Mouse (Mus musculus) intestine, postnatal 0 days (tissue): ENCODE measurements around the gene Gars. TPM values are rescaled to one million over a fixed set of nuclear protein-coding genes. Genes with fewer than 3 reads are reported as not detected.

Source experiments
- ATAC-seq: fragments of 200-750 bp; cut with Nextera tagmentation; 2 replicates; pipeline ENCODE4 v1.8.0; 2017; ENCODE audit warnings: mild to moderate bottlenecking, moderate TSS enrichment, moderate library complexity
- H3K27ac ChIP-seq: fragments of 300-500 bp; sonication (generic); 2 replicates; pipeline ENCODE4 v1.5.1; 2014; ENCODE audit warnings: mild to moderate bottlenecking, low read depth, low read length, moderate library complexity
- H3K27me3 ChIP-seq: fragments of 300-500 bp; sonication (generic); replicated peaks from 2 replicates; pipeline ENCODE4 v1.6.1; 2014; ENCODE audit warnings: low read length, mixed read lengths; ENCODE audit not compliant: control insufficient read depth, insufficient read depth
- H3K36me3 ChIP-seq: fragments of 300-500 bp; sonication (generic); 2 replicates; pipeline ENCODE4 v1.6.1; 2014; ENCODE audit warnings: mild to moderate bottlenecking, moderate library complexity; ENCODE audit not compliant: control insufficient read depth, insufficient read depth
- H3K4me1 ChIP-seq: fragments of 300-500 bp; sonication (generic); replicated peaks from 2 replicates; pipeline ENCODE4 v1.6.1; 2014; ENCODE audit warnings: antibody characterized with exemption, low read length, mixed read lengths; ENCODE audit not compliant: control insufficient read depth, insufficient read depth
- H3K4me2 ChIP-seq: fragments of 300-500 bp; sonication (generic); replicated peaks from 2 replicates; pipeline ENCODE4 v1.6.1; 2014; ENCODE audit warnings: low read depth, mild to moderate bottlenecking, moderate library complexity
- H3K4me3 ChIP-seq: fragments of 300-500 bp; sonication (generic); 2 replicates; pipeline ENCODE4 v1.5.1; 2014; ENCODE audit warnings: low read depth, low read length
- H3K9ac ChIP-seq: fragments of 300-500 bp; sonication (generic); 2 replicates; pipeline ENCODE4 v1.6.1; 2014; ENCODE audit warnings: mild to moderate bottlenecking, low read depth, low read length
- H3K9me3 ChIP-seq: fragments of 300-500 bp; sonication (generic); 2 replicates; pipeline ENCODE4 v1.6.1; 2016; ENCODE audit warnings: mixed run types; ENCODE audit not compliant: control insufficient read depth
- CTCF ChIP-seq: sonication (generic); IDR thresholded peaks from 2 replicates; pipeline ENCODE4 v1.5.1; 2016; ENCODE audit warnings: low read depth, mild to moderate bottlenecking, control low read depth, antibody characterized with exemption, moderate library complexity
- WGBS: fragments of 180-500 bp; shearing (Covaris S2); extraction: QIAGEN DNeasy Blood & Tissue Kit; methylation state at CpG from one replicate; pipeline ENCODE4 v1.1.7; 2014; 5-methylcytosine and 5-hydroxymethylcytosine counted together
- polyA plus RNA-seq: library from polyadenylated mRNA; unstranded; fragments of >200 nt; fragmentation: Nextera tagmentation; extraction: Ambion mirVana; gene quantifications from 2 replicates; pipeline ENCODE4 v1.2.1, GENCODE M21; 2015

Gene Gars
- polyA plus RNA-seq, 1 experiment from 2014 or later: 67.7 TPM

GRCm38 (mm10) chr6:55010330-55011091, 27.3 kb upstream of the Gars start:
- Histone ChIP-seq H3K9me3 (no peaks in the 10 kb centered on the region), H3K27me3 (no peaks in the 10 kb centered on the region), H3K9ac (no peak overlapping the region), H3K4me3 (no peak overlapping the region), H3K36me3 (no peaks in the 10 kb centered on the region), H3K4me1 (no peaks in the 10 kb centered on the region), H3K27ac (no peak overlapping the region), H3K4me2 (no peak overlapping the region)
- no peak for TF ChIP-seq CTCF
- ATAC-seq: peak; percentile 63; the same call in 1 of the 2 replicates
- WGBS: 59% methylated on average over 4 of the region's 4 CpGs

GRCm38 (mm10) chr6:55012516-55012915, 25.3 kb upstream of the Gars start:
- WGBS: 68% methylated on average over 7 of the region's 7 CpGs
- no peak for TF ChIP-seq CTCF

GRCm38 (mm10) chr6:55014184-55014583, 23.6 kb upstream of the Gars start:
- Histone ChIP-seq H3K4me3 (no peak overlapping the region), H3K4me2 (no peak overlapping the region), H3K27ac (no peak overlapping the region), H3K36me3 (no peaks in the 10 kb centered on the region), H3K4me1 (0 out of 2 replicates have a peak, but pooled peaks cover 3% of the 10 kb centered on the region), H3K27me3 (no peaks in the 10 kb centered on the region), H3K9me3 (no peaks in the 10 kb centered on the region), H3K9ac (no peak overlapping the region)
- no peak for TF ChIP-seq CTCF
- no peak for ATAC-seq
- WGBS: 90% methylated on average over 3 of the region's 3 CpGs

More at GRCm38 (mm10) chr6:55012516-55012915, 25.3 kb upstream of the Gars start:
- Histone ChIP-seq H3K4me1 (0 out of 2 replicates have a peak, but pooled peaks cover 3% of the 10 kb centered on the region), H3K4me2 (no peak overlapping the region), H3K9ac (no peak overlapping the region), H3K9me3 (no peaks in the 10 kb centered on the region), H3K4me3 (no peak overlapping the region), H3K36me3 (no peaks in the 10 kb centered on the region), H3K27me3 (no peaks in the 10 kb centered on the region), H3K27ac (no peak overlapping the region)
- ATAC-seq: no peak

- H3K27me3 ChIP-seq: no peaks in the 10 kb centered on the region
- H3K27ac ChIP-seq: no peak overlapping the region
- H3K4me1 ChIP-seq: 0 out of 2 replicates have a peak, but pooled peaks cover 3% of the 10 kb centered on the region
- H3K36me3 ChIP-seq: no peaks in the 10 kb centered on the region
- peak overlapping the region; percentile 54 for H3K4me2 ChIP-seq
- H3K4me3 ChIP-seq: 0 out of 2 replicates have a peak overlapping the region, but pooled peaks have one; percentile 9
- TF ChIP-seq CTCF: peak; percentile 89
- 12% methylated on average over 5 of the region's 5 CpGs for WGBS
- H3K9ac ChIP-seq: no peak overlapping the region
- H3K9me3 ChIP-seq: no peaks in the 10 kb centered on the region
- peak; percentile 84 for ATAC-seq
Measured at GRCm38 (mm10) chr6:55016236-55016635, 21.6 kb upstream of the Gars start.

GRCm38 (mm10) chr6:55016710-55017583, 20.9 kb upstream of the Gars start:
- ATAC-seq: peak; percentile 63
- Histone ChIP-seq H3K36me3 (no peaks in the 10 kb centered on the region), H3K9ac (no peak overlapping the region), H3K27me3 (no peaks in the 10 kb centered on the region), H3K27ac (no peak overlapping the region), H3K4me2 (peak overlapping the region; percentile 54), H3K4me3 (0 out of 2 replicates have a peak overlapping the region, but pooled peaks have one; percentile 9), H3K9me3 (no peaks in the 10 kb centered on the region), H3K4me1 (0 out of 2 replicates have a peak, but pooled peaks cover 3% of the 10 kb centered on the region)
- 27% methylated on average over 15 of the region's 15 CpGs for WGBS
- TF ChIP-seq CTCF: peak; percentile 97

- Histone ChIP-seq H3K4me3 (no peak overlapping the region), H3K27ac (no peak overlapping the region), H3K9me3 (no peaks in the 10 kb centered on the region), H3K27me3 (no peaks in the 10 kb centered on the region), H3K36me3 (no peaks in the 10 kb centered on the region), H3K9ac (no peak overlapping the region), H3K4me2 (no peak overlapping the region), H3K4me1 (0 out of 2 replicates have a peak, but pooled peaks cover 3% of the 10 kb centered on the region)
- TF ChIP-seq CTCF: no peak
- no peak for ATAC-seq
- 63% methylated on average over 2 of the region's 2 CpGs for WGBS
Measured at GRCm38 (mm10) chr6:55018417-55018816, 19.4 kb upstream of the Gars start.
